Mouse (Mus musculus) intestine, embryonic 16.5 days (tissue): Measurements from ENCODE around the gene Gprc5d. TPM values are rescaled to one million over a fixed set of nuclear protein-coding genes. Genes with fewer than 3 reads are reported as not detected.

Experiments
- ATAC-seq: fragments of 200-750 bp; cut with Nextera tagmentation; 2 replicates; pipeline ENCODE4 v1.8.0; 2017; ENCODE audit warnings: moderate TSS enrichment, moderate library complexity
- H3K27ac ChIP-seq: fragments of 300-500 bp; sonication (generic); 2 replicates; pipeline ENCODE4 v1.5.1; 2014; ENCODE audit warnings: mild to moderate bottlenecking, low read length
- H3K27me3 ChIP-seq: fragments of 300-500 bp; sonication (generic); replicated peaks from 2 replicates; pipeline ENCODE4 v1.6.1; 2014; ENCODE audit warnings: low read length, control low read depth, mixed read lengths; ENCODE audit not compliant: control insufficient read depth, insufficient read depth
- H3K36me3 ChIP-seq: fragments of 300-500 bp; sonication (generic); 2 replicates; pipeline ENCODE4 v1.6.1; 2014; ENCODE audit warnings: low read length, control low read depth; ENCODE audit not compliant: control insufficient read depth, insufficient read depth
- H3K4me1 ChIP-seq: fragments of 300-500 bp; sonication (generic); 2 replicates; pipeline ENCODE4 v1.6.1; 2014; ENCODE audit warnings: low read length, control low read depth, mixed read lengths; ENCODE audit not compliant: control insufficient read depth, insufficient read depth
- H3K4me2 ChIP-seq: fragments of 300-500 bp; sonication (generic); 2 replicates; pipeline ENCODE4 v1.6.1; 2014; ENCODE audit warnings: low read depth, low read length, control low read depth
- H3K4me3 ChIP-seq: fragments of 300-500 bp; sonication (generic); 2 replicates; pipeline ENCODE4 v1.5.1; 2014; ENCODE audit warnings: mild to moderate bottlenecking, low read length
- H3K9ac ChIP-seq: fragments of 300-500 bp; sonication (generic); 2 replicates; pipeline ENCODE4 v1.6.1; 2014; ENCODE audit warnings: low read depth, low read length
- H3K9me3 ChIP-seq: fragments of 300-500 bp; sonication (generic); 2 replicates; pipeline ENCODE4 v1.6.1; 2016; ENCODE audit warnings: low read length, control low read depth; ENCODE audit not compliant: control insufficient read depth
- WGBS: fragments of 180-500 bp; shearing (Covaris S2); extraction: QIAGEN DNeasy Blood & Tissue Kit; methylation state at CpG from one replicate; pipeline ENCODE4 v1.1.7; 2014; 5-methylcytosine and 5-hydroxymethylcytosine counted together
- polyA plus RNA-seq: library from polyadenylated mRNA; unstranded; fragments of >200 nt; fragmentation: Nextera tagmentation; extraction: Ambion mirVana; gene quantifications from 2 replicates; pipeline ENCODE4 v1.2.1, GENCODE M21; 2015

Gene Gprc5d
- polyA plus RNA-seq, 1 experiment from 2014 or later, result 0.10 TPM

DNA sequence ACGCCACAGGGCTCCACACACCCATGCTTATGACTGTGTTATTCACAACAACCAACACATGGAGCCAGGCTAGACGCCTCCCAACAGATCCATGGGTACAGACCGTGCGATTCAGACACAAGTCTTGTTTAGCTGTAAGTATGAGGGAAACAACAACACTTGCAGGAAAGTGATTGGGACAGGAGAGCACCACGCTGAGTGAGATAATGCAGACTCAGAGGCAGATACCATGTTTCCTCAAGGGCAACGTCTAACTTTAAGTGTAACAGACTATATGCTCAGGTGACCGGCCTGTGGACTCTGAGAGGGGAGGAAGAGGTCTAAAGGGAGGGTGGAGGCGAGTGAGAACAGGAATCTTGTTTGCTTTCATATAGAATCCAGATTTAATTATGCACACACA is 38.5 kb upstream of the Gprc5d start:
- Histone ChIP-seq H3K4me1 (peaks cover 2% of the 10 kb centered on the region; the same call in 1 of the 2 replicates), H3K36me3 (0 out of 2 replicates have a peak, but pooled peaks cover 6% of the 10 kb centered on the region), H3K4me2 (no peak overlapping the region), H3K27ac (no peak overlapping the region), H3K27me3 (no peaks in the 10 kb centered on the region), H3K9me3 (no peaks in the 10 kb centered on the region), H3K9ac (no peak overlapping the region), H3K4me3 (no peak overlapping the region)
- 67% methylated on average over 8 of the region's 8 CpGs for WGBS
- peak; percentile 80 for ATAC-seq

GRCm38 (mm10) chr6:135153719-135154118 is 35.6 kb upstream of the Gprc5d start:
- Histone ChIP-seq H3K4me1 (peaks cover 2% of the 10 kb centered on the region; the same call in 1 of the 2 replicates), H3K4me3 (no peak overlapping the region), H3K4me2 (no peak overlapping the region), H3K9me3 (no peaks in the 10 kb centered on the region), H3K9ac (no peak overlapping the region), H3K27me3 (no peaks in the 10 kb centered on the region), H3K27ac (no peak overlapping the region), H3K36me3 (0 out of 2 replicates have a peak, but pooled peaks cover 6% of the 10 kb centered on the region)
- 79% methylated on average over 5 of the region's 5 CpGs for WGBS
- no peak for ATAC-seq

DNA sequence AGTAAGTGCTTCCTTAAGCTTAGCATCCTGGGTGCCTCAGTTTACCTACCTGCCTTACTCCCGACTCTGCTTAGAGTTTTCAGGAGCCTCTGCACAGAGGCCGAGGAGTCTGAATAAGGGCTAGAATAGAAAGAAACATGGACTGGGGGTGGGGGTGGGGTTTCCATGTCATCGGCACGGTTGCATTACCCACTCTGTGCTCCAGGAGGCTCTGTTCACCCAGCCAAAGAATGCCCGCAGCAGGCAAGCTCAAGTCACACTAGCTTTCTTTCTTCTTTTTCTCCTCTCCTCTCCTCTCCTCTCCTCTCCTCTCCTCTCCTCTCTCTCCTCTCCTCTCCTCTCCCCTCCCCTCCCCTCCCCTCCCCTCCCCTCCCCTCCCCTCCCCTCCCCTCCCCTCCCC is 32.2 kb upstream of the Gprc5d start:
- no peaks in the 10 kb centered on the region for H3K27me3 ChIP-seq
- ATAC-seq, result peak; percentile 40; the same call in 1 of the 2 replicates
- no peaks in the 10 kb centered on the region for H3K4me1 ChIP-seq
- H3K4me2 ChIP-seq, result no peak overlapping the region
- H3K9me3 ChIP-seq, result no peaks in the 10 kb centered on the region
- H3K4me3 ChIP-seq, result no peak overlapping the region
- H3K27ac ChIP-seq, result no peak overlapping the region
- H3K36me3 ChIP-seq, result 0 out of 2 replicates have a peak, but pooled peaks cover 6% of the 10 kb centered on the region
- H3K9ac ChIP-seq, result no peak overlapping the region
- 42% methylated on average over 5 of the region's 5 CpGs for WGBS

DNA sequence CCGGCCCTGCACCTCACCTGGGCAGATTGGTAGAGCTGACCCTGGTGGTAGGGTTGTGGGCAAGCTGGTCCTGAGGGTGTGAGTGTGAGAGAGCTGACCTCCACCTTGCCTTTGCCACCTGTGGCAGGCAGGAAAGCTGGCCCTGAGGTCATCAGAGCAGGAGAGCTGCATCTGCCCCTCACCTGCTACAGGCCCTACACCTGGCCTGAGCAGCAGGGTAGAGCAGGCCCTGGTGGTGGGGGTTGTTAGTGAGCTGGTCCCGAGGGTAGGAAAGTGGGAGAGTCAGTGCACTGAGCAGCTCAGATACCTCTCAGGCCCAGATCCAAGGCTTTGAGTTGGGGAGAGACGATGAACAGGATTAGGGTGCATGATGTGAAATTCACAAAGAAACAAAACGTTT is 31.6 kb upstream of the Gprc5d start:
- 0 out of 2 replicates have a peak, but pooled peaks cover 6% of the 10 kb centered on the region for H3K36me3 ChIP-seq
- no peak overlapping the region for H3K4me3 ChIP-seq
- H3K9me3 ChIP-seq, result no peaks in the 10 kb centered on the region
- H3K4me1 ChIP-seq, result no peaks in the 10 kb centered on the region
- no peak; the same call in 1 of the 2 replicates for ATAC-seq
- H3K27ac ChIP-seq, result no peak overlapping the region
- WGBS, result 77% methylated on average over 4 of the region's 4 CpGs
- H3K4me2 ChIP-seq, result no peak overlapping the region
- H3K9ac ChIP-seq, result no peak overlapping the region
- H3K27me3 ChIP-seq, result no peaks in the 10 kb centered on the region

DNA sequence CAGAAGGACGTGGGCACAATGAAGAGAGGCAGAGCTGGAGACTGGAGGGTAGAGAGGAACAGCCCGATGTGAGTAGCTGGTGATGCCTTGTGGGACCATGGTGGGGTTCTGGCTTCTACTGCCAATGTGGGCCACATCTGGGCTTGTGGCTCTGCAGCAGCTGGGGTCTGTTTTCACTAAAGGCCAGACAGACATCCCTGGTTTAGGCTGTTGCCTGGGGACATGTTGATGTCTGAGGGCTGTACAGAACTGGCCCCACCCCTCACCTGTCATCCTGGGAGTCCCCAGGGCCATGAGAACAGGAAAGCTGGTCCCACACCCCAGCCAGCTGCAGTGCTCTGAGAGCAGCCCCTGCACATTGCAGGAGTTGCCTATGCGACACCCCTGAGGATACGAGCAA is 31.1 kb upstream of the Gprc5d start:
- Histone ChIP-seq H3K4me1 (no peaks in the 10 kb centered on the region), H3K27ac (no peak overlapping the region), H3K4me2 (no peak overlapping the region), H3K9me3 (no peaks in the 10 kb centered on the region), H3K27me3 (no peaks in the 10 kb centered on the region), H3K36me3 (0 out of 2 replicates have a peak, but pooled peaks cover 6% of the 10 kb centered on the region), H3K9ac (no peak overlapping the region), H3K4me3 (no peak overlapping the region)
- ATAC-seq, result no peak
- WGBS, result 78% methylated on average over 4 of the region's 4 CpGs

DNA sequence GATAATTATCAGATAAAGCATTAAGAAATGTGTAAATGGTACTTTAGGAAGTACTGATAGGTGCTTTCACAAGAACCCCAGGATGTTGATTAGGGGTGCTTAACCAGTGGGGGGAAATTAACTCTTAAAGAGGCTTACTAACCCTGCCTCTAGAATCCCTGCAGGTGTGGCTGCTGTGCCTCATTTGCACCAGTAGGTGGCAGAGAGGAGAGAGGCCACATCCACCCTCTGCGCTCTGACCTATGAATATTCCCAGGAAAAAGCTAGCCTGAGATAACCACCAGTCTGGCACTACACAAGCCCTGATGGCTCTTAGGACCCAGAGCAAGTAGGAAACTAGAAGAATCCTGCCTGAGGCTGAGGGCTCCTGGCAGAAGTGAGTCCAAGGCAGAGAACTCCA is 30.4 kb upstream of the Gprc5d start:
- peak; percentile 26 for ATAC-seq
- Histone ChIP-seq H3K4me1 (no peaks in the 10 kb centered on the region), H3K9me3 (no peaks in the 10 kb centered on the region), H3K9ac (no peak overlapping the region), H3K4me2 (no peak overlapping the region), H3K4me3 (no peak overlapping the region), H3K27me3 (no peaks in the 10 kb centered on the region), H3K36me3 (0 out of 2 replicates have a peak, but pooled peaks cover 3% of the 10 kb centered on the region), H3K27ac (no peak overlapping the region)
- WGBS, result 41% methylated on average over 1 of the region's 1 CpGs

- WGBS, result 89% methylated on average over 5 of the region's 5 CpGs
Measured at GRCm38 (mm10) chr6:135145976-135146375, 27.9 kb upstream of the Gprc5d start.

GRCm38 (mm10) chr6:135144516-135144915 is 26.4 kb upstream of the Gprc5d start:
- H3K9ac ChIP-seq, result no peak overlapping the region
- H3K9me3 ChIP-seq, result no peaks in the 10 kb centered on the region
- no peak overlapping the region for H3K4me3 ChIP-seq
- H3K27me3 ChIP-seq, result no peaks in the 10 kb centered on the region
- 2% methylated on average over 3 of the region's 3 CpGs for WGBS
- no peak for ATAC-seq
- H3K27ac ChIP-seq, result no peak overlapping the region
- no peaks in the 10 kb centered on the region for H3K36me3 ChIP-seq
- H3K4me2 ChIP-seq, result no peak overlapping the region
- no peaks in the 10 kb centered on the region for H3K4me1 ChIP-seq

More at GRCm38 (mm10) chr6:135145976-135146375, 27.9 kb upstream of the Gprc5d start:
- H3K4me2 ChIP-seq, result no peak overlapping the region
- ATAC-seq, result no peak
- H3K27me3 ChIP-seq, result no peaks in the 10 kb centered on the region
- no peaks in the 10 kb centered on the region for H3K36me3 ChIP-seq
- H3K9ac ChIP-seq, result no peak overlapping the region
- H3K4me3 ChIP-seq, result no peak overlapping the region
- no peaks in the 10 kb centered on the region for H3K9me3 ChIP-seq
- H3K27ac ChIP-seq, result no peak overlapping the region
- no peaks in the 10 kb centered on the region for H3K4me1 ChIP-seq

- 91% methylated on average over 5 of the region's 5 CpGs for WGBS
- no peak for ATAC-seq
Measured at GRCm38 (mm10) chr6:135143151-135143550, 25.1 kb upstream of the Gprc5d start.

More at GRCm38 (mm10) chr6:135143151-135143550, 25.1 kb upstream of the Gprc5d start:
- Histone ChIP-seq H3K4me1 (no peaks in the 10 kb centered on the region), H3K27ac (no peak overlapping the region), H3K9ac (no peak overlapping the region), H3K4me2 (no peak overlapping the region), H3K9me3 (no peaks in the 10 kb centered on the region), H3K27me3 (no peaks in the 10 kb centered on the region), H3K36me3 (no peaks in the 10 kb centered on the region), H3K4me3 (no peak overlapping the region)
